Mouse (Mus musculus): Measurements from ENCODE around the gene Scaf4. TPM values are rescaled to one million over a fixed set of nuclear protein-coding genes. Genes with fewer than 3 reads are reported as not detected.
A peak's percentile ranks its signal among the peaks of the same experiment; 100 is the strongest.

The Scaf4 gene
- total RNA-seq, 1 experiment from 2014 or later, result 50.0 TPM

DNA sequence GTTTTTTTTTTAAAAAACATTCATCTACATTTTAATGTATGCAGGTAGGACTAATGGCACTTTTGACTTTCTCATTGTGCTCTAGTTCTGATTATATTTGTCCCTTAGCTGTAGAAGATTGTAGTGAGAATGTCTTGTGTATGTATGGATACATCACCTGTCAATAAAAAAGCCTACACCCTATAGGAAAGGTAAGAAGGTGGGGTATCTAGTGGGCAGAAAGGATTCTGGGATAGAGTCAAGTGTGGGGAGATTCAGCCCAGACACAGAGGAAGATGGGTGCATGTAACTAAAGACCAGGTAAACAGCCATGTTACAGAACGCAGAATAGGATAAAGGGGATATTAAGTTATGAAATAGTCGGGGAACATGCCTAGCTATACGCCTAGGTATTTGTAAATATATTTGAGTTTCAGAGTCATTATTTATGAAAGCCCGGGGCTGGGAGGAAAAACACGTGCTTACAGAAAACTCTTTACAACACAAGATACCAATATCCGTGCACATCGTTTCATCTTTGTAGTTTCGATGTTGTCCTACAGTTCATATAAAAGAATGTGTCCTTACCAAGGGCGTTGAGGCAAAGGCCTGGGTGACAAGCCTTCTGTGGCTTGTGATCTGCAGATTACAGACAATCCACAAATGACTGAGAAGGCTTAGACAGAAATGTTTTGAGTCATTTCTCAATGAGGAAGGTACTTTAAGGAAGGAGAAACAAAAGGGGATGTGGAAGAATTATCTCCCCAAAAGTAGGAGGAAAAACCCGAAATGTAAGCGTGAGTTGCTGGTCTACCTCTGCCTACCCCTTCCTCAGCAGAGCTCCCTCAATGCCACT, 69.4 kb downstream of the Scaf4 start:
- ATAC-seq (ENCODE audit: extremely low read depth, insufficient number of reproducible peaks, low FRiP score, poor library complexity, severe bottlenecking), result no peak

DNA sequence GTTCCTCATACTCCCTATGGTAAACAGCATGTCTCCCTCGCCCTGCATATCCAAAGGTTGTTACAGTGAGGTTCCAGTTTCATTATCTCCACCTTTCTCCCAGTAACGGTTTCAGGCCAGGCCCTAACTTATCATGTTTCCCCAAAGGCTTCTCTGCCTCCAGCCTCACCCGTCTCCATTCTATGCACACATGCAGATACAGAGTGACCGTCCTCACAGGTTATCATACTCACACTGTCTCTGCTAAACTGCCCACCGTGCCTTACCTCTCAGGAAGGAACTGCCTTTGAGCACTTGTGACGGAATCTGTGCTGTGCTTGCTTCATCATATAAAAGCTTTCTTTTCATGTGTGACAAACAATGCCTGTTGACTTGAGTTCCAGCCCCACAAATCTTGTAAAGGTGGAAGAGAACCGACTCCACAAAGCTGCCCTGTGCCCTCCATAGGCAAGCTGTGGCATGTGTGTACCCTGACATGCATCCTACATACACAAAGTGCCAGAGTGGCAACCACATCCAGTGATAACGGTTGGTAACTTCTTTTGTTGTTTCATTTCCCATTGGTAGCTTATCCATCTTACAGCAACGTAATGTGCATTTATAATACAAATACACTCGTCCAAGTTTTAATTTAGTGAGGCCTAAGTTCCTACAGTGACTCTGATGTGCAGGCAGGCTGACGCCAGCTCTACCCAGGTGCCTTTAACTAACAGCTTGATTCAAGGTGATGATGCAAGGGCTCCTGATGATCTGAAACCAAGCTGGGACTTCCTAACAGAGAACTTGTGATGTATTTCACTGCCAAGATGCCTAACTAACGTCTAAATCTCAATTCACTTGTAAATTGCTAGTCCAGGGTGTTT, 70.6 kb downstream of the Scaf4 start:
- no peak for ATAC-seq (ENCODE audit: extremely low read depth, insufficient number of reproducible peaks, low FRiP score, poor library complexity, severe bottlenecking)

DNA sequence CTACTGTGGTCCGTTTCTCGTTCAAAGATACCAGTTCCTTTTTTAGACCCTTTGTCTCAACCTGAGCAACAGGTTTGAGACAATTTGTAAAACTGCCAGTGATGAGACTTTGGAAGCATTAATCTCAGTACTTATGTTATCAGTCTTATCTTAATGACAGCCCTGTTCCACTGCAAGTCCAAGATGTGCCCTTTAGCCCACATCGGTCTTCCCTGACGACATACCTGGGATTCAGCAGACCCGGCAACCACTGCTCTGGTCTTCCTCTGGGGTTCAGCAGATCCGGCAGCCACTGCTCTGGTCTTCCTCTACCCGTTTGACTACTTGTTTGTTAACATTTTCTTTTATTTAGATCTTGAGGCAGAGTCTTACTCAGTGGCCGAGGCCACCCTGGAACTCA, 72.5 kb downstream of the Scaf4 start:
- ATAC-seq (ENCODE audit: extremely low read depth, insufficient number of reproducible peaks, low FRiP score, poor library complexity, severe bottlenecking), result no peak

DNA sequence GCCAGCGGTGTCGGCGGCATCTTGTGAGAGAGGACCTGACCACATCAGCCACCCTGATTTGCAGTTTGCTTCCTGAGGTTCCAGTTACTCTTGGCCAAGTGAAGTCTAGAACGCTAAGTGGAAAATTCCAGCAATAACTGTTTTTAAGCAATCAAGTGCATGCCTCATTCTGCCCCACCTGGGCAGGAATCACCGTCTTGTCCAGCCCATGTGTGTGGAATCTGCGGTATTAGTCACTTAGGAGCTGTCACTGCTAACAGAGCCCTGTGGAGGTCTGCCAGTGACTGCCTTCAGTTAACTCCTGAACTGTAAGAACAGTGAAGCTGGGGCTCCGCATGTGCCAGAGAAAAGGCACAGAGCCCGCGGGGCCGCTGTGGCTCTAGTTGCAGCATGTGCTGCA, 73.6 kb downstream of the Scaf4 start:
- ATAC-seq (ENCODE audit: extremely low read depth, insufficient number of reproducible peaks, low FRiP score, poor library complexity, severe bottlenecking), result no peak

DNA sequence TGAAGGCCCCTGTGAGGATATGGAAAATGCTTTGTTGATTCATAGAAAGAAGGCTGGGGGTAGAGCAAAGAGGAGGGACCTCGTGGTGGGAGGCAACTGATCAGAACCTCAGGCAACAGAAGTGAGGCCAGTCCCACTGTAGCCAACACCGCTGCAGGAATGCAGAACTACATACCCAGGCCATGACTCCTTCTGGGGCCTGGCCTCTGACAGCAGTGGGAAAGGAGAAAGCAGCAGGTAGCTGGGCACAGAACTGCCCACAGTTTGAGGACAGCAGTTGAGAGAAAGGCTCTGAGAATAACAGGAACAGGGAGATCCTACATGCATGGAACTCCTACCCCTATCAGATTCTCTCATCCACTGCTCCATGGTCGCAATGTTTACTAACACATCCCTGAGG, 75.3 kb downstream of the Scaf4 start:
- ATAC-seq (ENCODE audit: extremely low read depth, insufficient number of reproducible peaks, low FRiP score, poor library complexity, severe bottlenecking), result no peak

DNA sequence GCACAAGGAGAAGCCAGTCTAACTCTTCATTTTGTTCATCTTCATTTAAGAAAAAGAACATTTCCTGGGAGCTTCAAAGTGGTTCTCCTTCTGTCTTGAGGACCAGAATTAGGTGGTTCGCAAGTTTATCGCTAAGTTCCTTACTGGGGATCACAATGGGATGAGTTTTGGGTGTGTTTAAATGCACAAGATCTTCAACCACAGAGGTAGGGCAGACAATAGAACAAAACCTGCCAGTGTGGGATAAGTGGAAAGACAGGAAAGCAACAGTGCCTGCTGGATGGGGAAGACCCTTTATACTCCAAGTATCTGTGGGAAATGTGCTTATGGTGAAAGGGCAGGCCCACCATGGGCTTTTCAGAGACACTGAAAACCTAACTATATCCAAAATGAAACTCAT, 79.4 kb downstream of the Scaf4 start:
- no peak for ATAC-seq (ENCODE audit: extremely low read depth, insufficient number of reproducible peaks, low FRiP score, poor library complexity, severe bottlenecking)

DNA sequence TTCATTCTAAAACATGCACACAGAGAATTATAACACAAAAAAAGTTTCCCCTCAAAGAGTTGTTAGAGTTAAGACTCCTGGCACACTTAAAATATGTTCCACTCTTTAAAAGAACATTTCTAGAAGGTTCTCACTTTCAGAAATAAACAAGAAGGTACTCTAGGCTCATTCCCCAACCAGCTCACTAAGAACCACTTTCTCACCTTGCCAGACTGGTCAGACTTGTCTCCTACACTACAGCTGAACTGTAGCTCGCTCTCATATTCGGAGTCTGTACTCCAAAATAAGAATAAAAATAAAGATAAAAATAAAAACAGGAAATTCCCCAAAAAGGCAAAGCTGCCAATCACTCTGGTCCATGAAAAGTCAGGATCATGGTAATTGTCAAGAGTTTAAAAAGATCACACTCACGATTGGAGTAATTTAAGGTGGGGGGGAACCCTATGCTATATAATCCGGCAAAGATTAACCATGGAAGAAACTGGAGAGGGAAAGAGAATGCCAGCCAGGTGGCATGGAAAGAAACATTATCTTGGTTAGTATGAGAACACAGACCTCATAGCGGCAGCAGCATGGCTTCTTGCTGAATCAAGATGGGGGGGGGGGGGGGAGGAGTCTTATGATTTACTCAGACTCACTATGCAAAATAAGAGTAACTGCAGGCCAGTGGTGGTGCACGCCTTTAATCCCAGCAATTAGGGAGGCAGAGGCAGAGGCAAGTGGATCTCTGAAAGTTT, 80.9 kb downstream of the Scaf4 start:
- no peak for ATAC-seq (ENCODE audit: extremely low read depth, insufficient number of reproducible peaks, low FRiP score, poor library complexity, severe bottlenecking)

DNA sequence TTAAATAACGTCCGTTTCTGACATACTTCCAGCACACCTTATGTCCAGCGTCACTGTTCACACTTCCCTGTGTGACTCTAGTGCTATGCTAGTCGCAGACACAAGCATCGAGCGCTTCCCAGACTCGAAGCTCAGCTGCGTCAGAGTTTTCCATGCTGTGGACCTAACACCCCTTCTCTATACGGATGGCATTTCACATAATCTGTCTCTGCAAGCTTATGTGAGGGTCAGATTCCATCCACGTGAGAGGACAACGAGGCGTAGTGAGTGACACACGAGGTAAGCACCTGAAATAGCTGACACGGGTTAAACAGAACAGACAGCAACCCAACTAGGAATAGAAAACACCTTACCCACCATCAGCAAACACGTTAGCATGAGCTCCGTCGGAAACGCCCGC, 82.2 kb downstream of the Scaf4 start:
- no peak for ATAC-seq (ENCODE audit: extremely low read depth, insufficient number of reproducible peaks, low FRiP score, poor library complexity, severe bottlenecking)

DNA sequence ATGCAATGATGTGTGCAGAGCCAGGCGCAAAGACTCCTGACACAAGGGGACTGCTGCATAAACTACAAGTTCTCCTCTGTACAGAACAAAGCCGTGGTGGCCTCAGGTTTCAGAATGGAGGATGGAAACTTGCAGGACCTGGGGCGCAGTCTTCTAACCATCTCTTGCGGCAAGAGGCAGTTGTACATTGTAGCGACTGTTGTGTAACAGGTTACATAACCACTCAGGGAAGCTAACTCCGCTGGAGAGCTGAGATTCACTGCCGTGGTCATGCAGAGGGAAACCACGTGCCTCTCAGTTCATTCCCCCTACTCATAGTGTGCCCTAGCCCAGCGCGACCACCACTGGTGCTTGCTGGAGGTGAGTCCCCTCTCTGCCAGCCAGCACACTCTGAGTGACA, 85.1 kb downstream of the Scaf4 start:
- ATAC-seq (ENCODE audit: extremely low read depth, insufficient number of reproducible peaks, low FRiP score, poor library complexity, severe bottlenecking), result 0 out of 2 replicates have a peak, but pooled peaks have one; percentile 16

DNA sequence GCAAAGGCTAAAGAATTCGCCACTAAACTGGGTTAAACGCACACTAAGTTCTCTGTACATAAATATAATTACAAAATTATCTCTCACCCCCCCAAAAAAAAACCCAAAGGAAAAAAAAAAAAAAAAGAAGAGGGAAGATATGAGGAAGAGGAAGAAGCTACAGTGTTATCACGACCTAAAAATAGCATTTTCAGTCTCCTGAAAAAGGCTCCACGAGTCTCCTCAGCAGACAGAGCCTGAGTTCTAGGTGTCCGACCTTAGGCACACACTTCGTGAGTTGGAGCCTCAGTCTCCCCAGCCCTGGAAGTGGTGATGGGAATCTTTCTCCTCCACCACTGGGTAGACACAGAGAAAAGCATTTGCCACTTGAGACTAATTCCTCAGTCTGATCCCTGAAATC, 85.7 kb downstream of the Scaf4 start:
- ATAC-seq (ENCODE audit: extremely low read depth, insufficient number of reproducible peaks, low FRiP score, poor library complexity, severe bottlenecking), result no peak

DNA sequence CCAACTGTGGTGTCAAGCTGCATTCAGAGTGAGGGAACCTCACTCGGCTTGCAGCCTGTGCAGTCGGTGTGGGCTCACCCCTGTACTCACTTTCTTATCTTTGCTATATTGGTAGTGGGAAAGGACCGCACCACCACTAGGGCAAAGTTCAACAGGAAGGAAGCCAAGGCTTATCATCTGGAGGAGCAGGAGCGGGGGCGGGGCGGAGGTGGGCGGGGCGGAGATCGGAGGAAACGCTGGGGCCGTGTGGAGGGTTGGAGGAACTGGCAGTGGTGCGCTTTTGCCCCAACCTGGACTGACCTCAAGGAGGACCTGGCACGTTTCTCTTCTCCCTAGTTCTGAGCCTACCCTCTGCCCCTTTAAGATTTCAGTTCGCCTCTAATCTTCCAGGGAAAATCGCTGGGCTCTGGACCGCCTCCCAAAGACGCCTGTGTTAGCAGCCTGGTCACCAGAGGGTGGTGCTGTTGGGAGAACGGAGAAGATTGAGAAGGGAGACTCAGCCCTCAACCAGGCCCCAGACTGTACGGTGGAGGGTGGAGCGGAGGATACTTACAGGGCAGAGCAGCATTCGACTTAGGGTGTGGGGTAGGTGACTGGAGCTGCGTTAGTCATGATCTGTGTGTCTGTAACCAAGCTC, 86.8 kb downstream of the Scaf4 start:
- peak; percentile 75 for ATAC-seq (ENCODE audit: extremely low read depth, insufficient number of reproducible peaks, low FRiP score, poor library complexity, severe bottlenecking)

DNA sequence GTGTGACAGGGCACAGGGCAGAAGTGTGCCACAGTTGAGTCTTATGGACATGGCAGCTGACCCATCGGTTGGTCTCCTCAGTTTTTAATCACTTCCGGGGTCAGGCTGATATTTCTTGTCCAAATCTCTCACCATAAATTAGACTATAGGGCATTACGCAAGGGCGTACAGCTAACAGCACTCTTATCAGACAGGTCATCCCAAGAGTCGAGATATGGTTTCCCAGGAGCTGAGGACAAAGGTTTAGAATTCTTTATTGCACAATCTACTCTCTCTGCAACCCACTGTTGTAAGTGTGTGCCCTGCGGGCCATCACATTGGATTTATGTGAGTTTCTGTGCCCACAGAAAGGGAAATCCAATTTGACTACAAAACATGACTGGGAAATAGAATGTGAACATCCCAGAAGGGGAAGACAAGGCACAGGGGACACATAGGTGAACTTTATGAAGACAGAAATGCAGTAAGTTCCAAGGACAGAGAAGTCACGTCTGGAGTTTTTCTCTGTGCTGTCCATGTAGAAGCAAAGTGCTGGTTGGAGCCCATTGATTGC, 87.5 kb downstream of the Scaf4 start:
- no peak for ATAC-seq (ENCODE audit: extremely low read depth, insufficient number of reproducible peaks, low FRiP score, poor library complexity, severe bottlenecking)

DNA sequence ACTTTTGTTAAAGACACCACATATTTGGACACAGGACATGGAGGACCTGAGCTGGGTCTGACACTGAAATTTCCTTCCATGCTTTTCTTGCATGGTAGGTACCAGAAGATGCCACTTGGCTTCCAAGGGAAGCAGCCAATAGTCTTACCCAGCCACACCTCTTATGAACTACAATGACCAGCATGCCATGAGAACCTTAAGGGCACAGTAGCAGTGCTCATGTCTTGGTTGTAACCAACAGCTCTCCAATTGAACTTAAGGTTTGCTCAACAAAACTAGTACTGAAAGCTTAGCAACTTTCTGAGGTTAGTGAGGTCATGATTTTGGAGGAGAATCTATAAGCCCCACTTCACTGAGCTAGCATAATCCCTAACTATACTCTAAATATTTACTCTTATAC, 90.6 kb downstream of the Scaf4 start:
- ATAC-seq (ENCODE audit: extremely low read depth, insufficient number of reproducible peaks, low FRiP score, poor library complexity, severe bottlenecking), result no peak

DNA sequence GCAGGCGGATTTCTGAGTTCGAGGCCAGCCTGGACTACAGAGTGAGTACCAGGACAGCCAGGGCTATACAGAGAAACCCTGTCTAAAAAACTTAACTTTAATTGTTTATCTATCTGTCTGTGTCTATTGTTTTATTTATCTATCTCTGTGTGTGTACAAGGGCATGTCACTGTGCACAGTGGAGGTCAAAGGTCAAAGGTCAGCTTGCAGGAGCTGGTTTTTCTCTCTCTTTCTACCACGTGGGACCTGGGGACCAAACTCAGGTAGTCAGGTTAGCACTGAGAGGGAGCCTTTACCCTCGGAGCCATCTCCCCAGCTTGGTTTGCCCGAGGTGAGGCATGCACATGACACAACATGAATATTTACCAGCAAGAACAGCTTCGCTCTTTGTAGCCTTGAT, 93.0 kb downstream of the Scaf4 start:
- ATAC-seq (ENCODE audit: extremely low read depth, insufficient number of reproducible peaks, low FRiP score, poor library complexity, severe bottlenecking), result no peak

DNA sequence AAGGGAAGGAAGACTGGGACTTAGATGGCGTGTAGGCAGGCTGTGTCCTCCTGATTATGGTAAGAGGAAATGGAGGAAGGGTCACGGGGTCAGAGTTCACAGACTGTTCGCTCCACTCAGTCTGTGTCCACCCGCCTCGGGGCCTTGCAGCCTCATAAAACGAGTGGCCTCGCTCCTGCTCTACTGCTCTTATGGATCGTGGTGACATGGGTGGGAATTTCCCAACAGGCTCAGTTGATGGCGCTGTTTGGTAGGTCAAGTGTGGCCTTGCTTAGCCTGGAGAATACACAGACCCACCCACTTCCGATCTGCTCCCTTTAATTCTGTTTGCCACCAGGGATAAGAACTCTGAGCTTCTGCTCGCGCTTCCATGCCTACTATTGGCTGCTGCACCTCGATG, 96.8 kb downstream of the Scaf4 start:
- no peak for ATAC-seq (ENCODE audit: extremely low read depth, insufficient number of reproducible peaks, low FRiP score, poor library complexity, severe bottlenecking)

DNA sequence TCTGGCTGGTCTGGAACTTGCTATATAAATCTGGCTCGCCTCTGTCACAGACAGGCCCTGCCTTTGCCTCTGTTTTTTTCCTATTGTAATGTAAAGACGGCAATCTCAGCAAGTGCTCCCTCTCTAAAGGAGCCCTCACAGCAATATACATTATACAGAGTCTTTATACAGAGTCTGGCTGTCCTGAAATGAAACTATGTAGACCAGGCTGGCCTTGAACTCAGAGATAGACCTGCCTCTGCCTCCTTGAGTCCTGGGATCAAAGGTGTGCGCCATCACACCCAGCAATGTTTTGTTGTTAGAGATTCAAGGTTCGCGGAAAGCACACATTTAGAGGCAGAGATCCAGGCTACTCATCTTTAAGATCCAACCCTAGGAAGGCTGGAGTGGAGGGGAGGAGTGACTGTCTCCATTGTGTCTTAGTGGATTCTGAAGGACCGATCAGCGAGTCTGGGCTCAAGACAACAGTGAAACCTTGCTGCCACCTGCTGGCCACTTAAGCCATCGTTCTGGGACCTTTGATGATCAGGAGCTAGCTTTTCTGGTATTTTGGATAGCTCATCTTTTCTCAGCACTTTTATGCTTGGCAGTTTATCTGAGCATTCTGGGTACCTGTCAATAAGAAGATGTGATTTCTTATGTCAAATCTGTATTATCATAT, 98.2 kb downstream of the Scaf4 start:
- ATAC-seq (ENCODE audit: extremely low read depth, insufficient number of reproducible peaks, low FRiP score, poor library complexity, severe bottlenecking), result peak; percentile 73

DNA sequence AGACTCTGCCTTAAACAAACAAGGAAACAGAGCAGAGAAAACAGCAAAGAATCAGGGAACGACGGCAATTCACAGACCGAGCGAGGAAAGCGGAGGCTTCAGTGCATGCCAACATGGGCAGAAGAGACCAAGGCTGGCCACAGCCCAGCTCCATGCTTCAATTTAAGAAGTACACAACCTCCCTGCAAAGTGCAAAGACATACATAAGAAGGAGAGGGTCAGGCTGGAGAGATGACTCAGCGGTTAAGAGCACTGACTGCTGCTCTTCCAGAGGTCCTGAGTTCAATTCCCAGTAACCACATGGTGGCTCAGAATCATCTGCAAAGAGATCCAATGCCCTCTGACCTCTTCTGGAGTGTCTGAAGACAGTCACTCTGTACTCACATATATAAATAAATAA, 100.2 kb downstream of the Scaf4 start:
- ATAC-seq (ENCODE audit: extremely low read depth, insufficient number of reproducible peaks, low FRiP score, poor library complexity, severe bottlenecking), result no peak

DNA sequence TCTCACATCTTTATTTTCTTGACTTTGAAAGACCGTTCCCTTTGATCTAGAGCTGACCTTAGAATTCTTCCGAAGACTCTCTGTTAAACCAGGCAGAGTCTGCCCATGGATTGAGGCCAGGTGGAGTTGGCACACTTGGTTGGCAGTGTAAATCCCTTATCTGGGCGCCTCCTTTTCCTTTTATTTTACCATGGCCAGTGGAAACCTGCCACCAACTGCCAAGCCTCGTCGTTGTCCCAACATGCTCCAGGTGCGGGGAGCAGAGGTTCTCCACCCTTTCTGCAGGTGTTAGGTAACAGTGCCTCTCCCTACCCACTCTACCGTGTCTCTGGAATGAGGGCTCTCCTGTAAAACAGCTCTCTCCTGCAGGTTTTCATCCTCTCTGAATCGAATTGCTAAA, 102.6 kb downstream of the Scaf4 start:
- ATAC-seq (ENCODE audit: extremely low read depth, insufficient number of reproducible peaks, low FRiP score, poor library complexity, severe bottlenecking), result no peak

Data from neutrophil, adult 5-6 weeks (primary cell).